Comparison of ENCODE assay signal across 9 mouse cellular contexts in the genomic region with DNA sequence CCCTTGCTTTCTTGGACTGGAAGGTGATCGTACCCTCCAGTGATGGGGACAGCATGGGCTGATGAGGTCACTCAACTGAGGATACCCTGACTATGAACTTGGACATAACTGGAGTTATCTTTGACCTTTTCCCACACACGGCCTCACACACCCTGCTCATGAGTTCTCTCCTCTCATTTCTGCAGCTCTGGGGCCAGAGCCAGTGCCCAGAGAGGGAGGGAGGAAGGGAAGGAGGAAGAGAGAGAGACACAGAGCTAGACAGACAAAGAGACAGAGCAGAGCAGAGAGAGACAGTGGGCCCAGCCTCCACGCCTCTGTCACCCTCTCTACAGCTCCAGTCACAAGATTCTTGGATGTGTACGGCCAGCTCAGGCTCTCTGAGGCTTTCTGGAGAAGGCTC. TPM values are rescaled to one million over a fixed set of nuclear protein-coding genes. Genes with fewer than 3 reads are reported as not detected.
DNase-seq lines count a peak whose midpoint lies in the region; ATAC-seq and TF ChIP-seq lines count a peak whose summit lies in the region.
"Had no signal": no experiment of that assay in that cellular context is flagged by ENCODE, and none has a peak within 500 bp of the region (broad histone marks: within the 10 kb centered on the region; RNA-seq: fewer than 3 reads in every experiment).

No protein-coding gene starts in this region.

- peak overlapping the region; percentile 31 for H3K27ac ChIP-seq in embryonic fibroblast, embryonic 13.5 days (ENCODE audit: insufficient read depth, low read length)
- no peak overlapping the region for H3K27ac ChIP-seq in hindbrain, embryonic 13.5 days

- no peak for TF ChIP-seq CTCF in embryonic fibroblast, embryonic 13.5 days (IDR thresholded peaks at IDR 0.05; ENCODE audit: borderline replicate concordance, insufficient read depth, low read length)

- H3K4me1 ChIP-seq in embryonic fibroblast, embryonic 13.5 days (ENCODE audit: control insufficient read depth, insufficient read depth, low read length) = peaks cover 6% of the 10 kb centered on the region
- peaks cover 31% of the 10 kb centered on the region for H3K4me1 ChIP-seq in hindbrain, embryonic 13.5 days (replicated peaks)

- no peaks in the 10 kb centered on the region for H3K9me3 ChIP-seq in hindbrain, embryonic 13.5 days

- TF ChIP-seq POLR2A in embryonic fibroblast, embryonic 13.5 days (IDR thresholded peaks at IDR 0.05; ENCODE audit: low read depth, low read length) = no peak

- DNase-seq in kidney, adult 11 months = peak; percentile 44
- DNase-seq in kidney, adult 18-20 months = no peak
- peak; percentile 1 for DNase-seq in ovary, postnatal 10 days (ENCODE audit: low spot score)
- no peak for DNase-seq in ovary, postnatal 14 days (ENCODE audit: low spot score)
- peak; percentile 44 for DNase-seq in skeletal muscle tissue, adult 2 months (ENCODE audit: low read depth, low spot score)
- no peak for DNase-seq in MN1 (ENCODE audit: low spot score)

- no peak overlapping the region for H3K9ac ChIP-seq in hindbrain, embryonic 13.5 days

- 85% methylated on average over 4 of the region's 4 CpGs for WGBS in hindbrain, embryonic 13.5 days

- no peak for ATAC-seq in hindbrain, embryonic 13.5 days (ENCODE audit: low FRiP score)
- ATAC-seq: forebrain, embryonic 16.5 days had no signal

- no peak overlapping the region for H3K4me2 ChIP-seq in hindbrain, embryonic 13.5 days

- H3K4me3 ChIP-seq in embryonic fibroblast, embryonic 13.5 days (ENCODE audit: insufficient read depth, low read length) = no peak overlapping the region
- no peak overlapping the region for H3K4me3 ChIP-seq in hindbrain, embryonic 13.5 days

- H3K27me3 ChIP-seq in hindbrain, embryonic 13.5 days = 0 out of 2 replicates have a peak, but pooled peaks cover 3% of the 10 kb centered on the region

- H3K36me3 ChIP-seq in hindbrain, embryonic 13.5 days = no peaks in the 10 kb centered on the region

RNA-seq across cellular contexts. Expression of a gene that starts 3.4 kb away (rescaled TPM):
- 28.0 and 34.8 TPM in 2 replicates for polyA plus RNA-seq in embryonic fibroblast, embryonic 13.5 days (2011; ENCODE audit: insufficient read length, low read depth, missing spikeins)
- polyA plus RNA-seq in hindbrain, embryonic 13.5 days (2015; fragmentation: Nextera tagmentation; extraction: Ambion mirVana) = 43.9 and 44.0 TPM in 2 replicates

RNA-seq across cellular contexts. Expression of a gene that starts 4.4 kb away (rescaled TPM):
- 99.0 and 131 TPM in 2 replicates for polyA plus RNA-seq in embryonic fibroblast, embryonic 13.5 days (2011; ENCODE audit: insufficient read length, low read depth, missing spikeins)
- polyA plus RNA-seq in hindbrain, embryonic 13.5 days (2015; fragmentation: Nextera tagmentation; extraction: Ambion mirVana) = 0.74 and 0.88 TPM in 2 replicates

RNA-seq across cellular contexts. Expression of a gene that starts 6.6 kb away (rescaled TPM):
- polyA plus RNA-seq in embryonic fibroblast, embryonic 13.5 days (2011; ENCODE audit: insufficient read length, low read depth, missing spikeins) = not detected in 2 replicates
- 0.60 and 0.68 TPM in 2 replicates for polyA plus RNA-seq in hindbrain, embryonic 13.5 days (2015; fragmentation: Nextera tagmentation; extraction: Ambion mirVana)

RNA-seq across cellular contexts. Expression of a gene that starts 19.2 kb away (rescaled TPM):
- 115 and 119 TPM in 2 replicates for polyA plus RNA-seq in embryonic fibroblast, embryonic 13.5 days (2011; ENCODE audit: insufficient read length, low read depth, missing spikeins)
- 248 and 259 TPM in 2 replicates for polyA plus RNA-seq in hindbrain, embryonic 13.5 days (2015; fragmentation: Nextera tagmentation; extraction: Ambion mirVana)

RNA-seq across cellular contexts. Expression of a gene that starts 24.8 kb away (rescaled TPM):
- 29.7 and 31.3 TPM in 2 replicates for polyA plus RNA-seq in embryonic fibroblast, embryonic 13.5 days (2011; ENCODE audit: insufficient read length, low read depth, missing spikeins)
- polyA plus RNA-seq in hindbrain, embryonic 13.5 days (2015; fragmentation: Nextera tagmentation; extraction: Ambion mirVana) = 51.7 and 52.7 TPM in 2 replicates

Comparison
In these comparisons a context has a peak if more than half of its experiments do, and no peak if none do; other contexts are left out.
1. DNase-seq: peak in kidney, adult 11 months (single experiment), ovary, postnatal 10 days (single experiment) and skeletal muscle tissue, adult 2 months (single experiment); none in kidney, adult 18-20 months (single experiment), ovary, postnatal 14 days (single experiment) and MN1 (single experiment).
2. RNA of a gene that starts 4.4 kb away (polyA plus RNA-seq): 99.0 to 131 TPM in embryonic fibroblast, embryonic 13.5 days; 0.74 to 0.88 TPM in hindbrain, embryonic 13.5 days; every median in the first group is over 10 times any median in the second.